Mouse (Mus musculus): ENCODE data around the gene Sparc.

- TF ChIP-seq CTCF (IDR thresholded peaks at IDR 0.05) (no peak), POLR2A (IDR thresholded peaks at IDR 0.05; ENCODE audit: insufficient read depth, low read depth, low read length) (no peak), EP300 (IDR thresholded peaks at IDR 0.05; ENCODE audit: insufficient read depth, low read depth, low read length) (no peak)
These were observed 39.4 kb downstream of the Sparc start for GRCm38 (mm10) chr11:55383463-55384045.

Measured in heart, adult 2 months (tissue).